Mouse (Mus musculus): ENCODE measurements around the gene Clns1a.
A peak's percentile ranks its signal among the peaks of the same experiment; 100 is the strongest.

Clns1a gene

GRCm38 (mm10) chr7:97696506-97697254 lies at the start of gene Clns1a:
Gene Clns1a, plus strand, starts transcription at chr7:97696634.
- TF ChIP-seq GATA4 (IDR thresholded peaks at IDR 0.05; ENCODE audit: insufficient replicate concordance, low read length) = peak; percentile 28; the same call in 1 of the 2 replicates

GRCm38 (mm10) chr7:97647656-97648055 lies 48.8 kb upstream of the Clns1a start:
- TF ChIP-seq GATA4 (IDR thresholded peaks at IDR 0.05; ENCODE audit: insufficient replicate concordance, low read length) = no peak

- TF ChIP-seq GATA4 (IDR thresholded peaks at IDR 0.05; ENCODE audit: insufficient replicate concordance, low read length) = no peak
These were observed 45.7 kb upstream of the Clns1a start for GRCm38 (mm10) chr7:97650729-97651128.

GRCm38 (mm10) chr7:97656144-97656543 lies 40.3 kb upstream of the Clns1a start:
- TF ChIP-seq GATA4 (IDR thresholded peaks at IDR 0.05; ENCODE audit: insufficient replicate concordance, low read length) = no peak

- TF ChIP-seq GATA4 (IDR thresholded peaks at IDR 0.05; ENCODE audit: insufficient replicate concordance, low read length) = no peak
These were observed 34.8 kb upstream of the Clns1a start for GRCm38 (mm10) chr7:97661634-97662033.

- TF ChIP-seq GATA4 (IDR thresholded peaks at IDR 0.05; ENCODE audit: insufficient replicate concordance, low read length) = no peak
These were observed 17.2 kb upstream of the Clns1a start for GRCm38 (mm10) chr7:97679239-97679638.

GRCm38 (mm10) chr7:97687831-97688230 lies 8.6 kb upstream of the Clns1a start:
- no peak for TF ChIP-seq GATA4 (IDR thresholded peaks at IDR 0.05; ENCODE audit: insufficient replicate concordance, low read length)

- TF ChIP-seq GATA4 (IDR thresholded peaks at IDR 0.05; ENCODE audit: insufficient replicate concordance, low read length) = no peak
These were observed 993 bp upstream of the Clns1a start for GRCm38 (mm10) chr7:97695441-97695840.

- no peak for TF ChIP-seq GATA4 (IDR thresholded peaks at IDR 0.05; ENCODE audit: insufficient replicate concordance, low read length)
These were observed 315 bp upstream of the Clns1a start for GRCm38 (mm10) chr7:97696133-97696505.

- TF ChIP-seq GATA4 (IDR thresholded peaks at IDR 0.05; ENCODE audit: insufficient replicate concordance, low read length) = no peak
These were observed 3.7 kb downstream of the Clns1a start for GRCm38 (mm10) chr7:97700173-97700572.

- no peak for TF ChIP-seq GATA4 (IDR thresholded peaks at IDR 0.05; ENCODE audit: insufficient replicate concordance, low read length)
These were observed 4.7 kb downstream of the Clns1a start for GRCm38 (mm10) chr7:97701106-97701505.

GRCm38 (mm10) chr7:97707123-97707522 lies 10.7 kb downstream of the Clns1a start:
- TF ChIP-seq GATA4 (IDR thresholded peaks at IDR 0.05; ENCODE audit: insufficient replicate concordance, low read length) = no peak

GRCm38 (mm10) chr7:97707809-97708208 lies 11.4 kb downstream of the Clns1a start:
- no peak for TF ChIP-seq GATA4 (IDR thresholded peaks at IDR 0.05; ENCODE audit: insufficient replicate concordance, low read length)

- no peak for TF ChIP-seq GATA4 (IDR thresholded peaks at IDR 0.05; ENCODE audit: insufficient replicate concordance, low read length)
These were observed 12.8 kb downstream of the Clns1a start for GRCm38 (mm10) chr7:97709204-97709603.

GRCm38 (mm10) chr7:97714651-97715050 lies 18.2 kb downstream of the Clns1a start:
- no peak for TF ChIP-seq GATA4 (IDR thresholded peaks at IDR 0.05; ENCODE audit: insufficient replicate concordance, low read length)

GRCm38 (mm10) chr7:97717326-97717725 lies 20.9 kb downstream of the Clns1a start:
- no peak for TF ChIP-seq GATA4 (IDR thresholded peaks at IDR 0.05; ENCODE audit: insufficient replicate concordance, low read length)

- TF ChIP-seq GATA4 (IDR thresholded peaks at IDR 0.05; ENCODE audit: insufficient replicate concordance, low read length) = no peak
These were observed 22.6 kb downstream of the Clns1a start for GRCm38 (mm10) chr7:97719078-97719477.

Measured in liver, adult (tissue).